Mouse (Mus musculus) lung, embryonic 15.5 days (tissue): ENCODE results near the gene Bmpr1b. TPM values are rescaled to one million over a fixed set of nuclear protein-coding genes. Genes with fewer than 3 reads are reported as not detected.
A peak's percentile ranks its signal among the peaks of the same experiment; 100 is the strongest.

ENCODE experiments used
- ATAC-seq: fragments of 200-750 bp; cut with Nextera tagmentation; 2 replicates; pipeline ENCODE4 v1.8.0; 2017; ENCODE audit warnings: moderate number of reproducible peaks, borderline replicate concordance; ENCODE audit not compliant: low FRiP score, low TSS enrichment; ENCODE audit errors: extremely low read depth
- H3K27ac ChIP-seq: fragments of 300-500 bp; sonication (generic); 2 replicates; pipeline ENCODE4 v1.5.1; 2015; ENCODE audit warnings: moderate library complexity, mild to moderate bottlenecking, inconsistent platforms
- H3K27me3 ChIP-seq: fragments of 300-500 bp; sonication (generic); 2 replicates; pipeline ENCODE4 v1.6.1; 2015; ENCODE audit warnings: inconsistent platforms
- H3K36me3 ChIP-seq: fragments of 300-500 bp; sonication (generic); 2 replicates; pipeline ENCODE4 v1.6.1; 2015; ENCODE audit warnings: inconsistent platforms
- H3K4me1 ChIP-seq: fragments of 300-500 bp; sonication (generic); 2 replicates; pipeline ENCODE4 v1.6.1; 2015; ENCODE audit warnings: inconsistent platforms
- H3K4me2 ChIP-seq: fragments of 300-500 bp; sonication (generic); 2 replicates; pipeline ENCODE4 v1.6.1; 2015; ENCODE audit warnings: inconsistent platforms, mild to moderate bottlenecking, moderate library complexity
- H3K4me3 ChIP-seq: fragments of 300-500 bp; sonication (generic); 2 replicates; pipeline ENCODE4 v1.5.1; 2015; ENCODE audit warnings: mild to moderate bottlenecking, inconsistent platforms
- H3K9ac ChIP-seq: fragments of 300-500 bp; sonication (generic); 2 replicates; pipeline ENCODE4 v1.6.1; 2015; ENCODE audit warnings: inconsistent platforms
- H3K9me3 ChIP-seq: fragments of 300-500 bp; sonication (generic); 2 replicates; pipeline ENCODE4 v1.6.1; 2016; ENCODE audit warnings: inconsistent platforms
- WGBS: fragments of 180-500 bp; shearing (Covaris S2); methylation state at CpG from one replicate; pipeline ENCODE4 v1.1.7; 2015; 5-methylcytosine and 5-hydroxymethylcytosine counted together
- polyA plus RNA-seq: library from polyadenylated mRNA; unstranded; fragments of >200 nt; fragmentation: Nextera tagmentation; extraction: Ambion mirVana; gene quantifications from 2 replicates; pipeline ENCODE4 v1.2.1, GENCODE M21; 2015

Gene Bmpr1b
- polyA plus RNA-seq, 1 experiment from 2014 or later: 4.4 TPM

- WGBS: 69% methylated on average over 24 of the region's 24 CpGs
- no peaks in the 10 kb centered on the region for H3K36me3 ChIP-seq
- H3K27me3 ChIP-seq: no peaks in the 10 kb centered on the region
- no peak overlapping the region for H3K27ac ChIP-seq
- peak overlapping the region; percentile 19 for H3K4me3 ChIP-seq
- H3K9me3 ChIP-seq: no peaks in the 10 kb centered on the region
- peak; percentile 42; the same call in 1 of the 2 replicates for ATAC-seq
- no peak overlapping the region for H3K9ac ChIP-seq
- H3K4me2 ChIP-seq: peak overlapping the region; percentile 24
- no peaks in the 10 kb centered on the region for H3K4me1 ChIP-seq
Observed at GRCm38 (mm10) chr3:141981613-141982432, 187.4 kb downstream of the Bmpr1b start.

GRCm38 (mm10) chr3:141966244-141966643, 203.0 kb downstream of the Bmpr1b start:
- Histone ChIP-seq H3K27ac (no peak overlapping the region), H3K4me3 (no peak overlapping the region), H3K9ac (no peak overlapping the region), H3K9me3 (no peaks in the 10 kb centered on the region), H3K4me1 (no peaks in the 10 kb centered on the region), H3K4me2 (no peak overlapping the region), H3K36me3 (no peaks in the 10 kb centered on the region), H3K27me3 (no peaks in the 10 kb centered on the region)
- no peak for ATAC-seq
- 65% methylated on average over 4 of the region's 4 CpGs for WGBS

- Histone ChIP-seq H3K27ac (no peak overlapping the region), H3K36me3 (no peaks in the 10 kb centered on the region), H3K9me3 (no peaks in the 10 kb centered on the region), H3K4me2 (no peak overlapping the region), H3K27me3 (no peaks in the 10 kb centered on the region), H3K9ac (no peak overlapping the region), H3K4me3 (no peak overlapping the region), H3K4me1 (no peaks in the 10 kb centered on the region)
- ATAC-seq: no peak
- WGBS: 49% methylated on average over 6 of the region's 6 CpGs
Observed at GRCm38 (mm10) chr3:141952931-141953330, 216.3 kb downstream of the Bmpr1b start.

GRCm38 (mm10) chr3:141950642-141951041, 218.6 kb downstream of the Bmpr1b start:
- no peak for ATAC-seq
- H3K4me1 ChIP-seq: no peaks in the 10 kb centered on the region
- no peak overlapping the region for H3K27ac ChIP-seq
- H3K9me3 ChIP-seq: no peaks in the 10 kb centered on the region
- no peak overlapping the region for H3K9ac ChIP-seq
- no peak overlapping the region for H3K4me2 ChIP-seq
- 57% methylated on average over 8 of the region's 8 CpGs for WGBS
- H3K4me3 ChIP-seq: no peak overlapping the region
- no peaks in the 10 kb centered on the region for H3K27me3 ChIP-seq
- H3K36me3 ChIP-seq: no peaks in the 10 kb centered on the region

- Histone ChIP-seq H3K27ac (no peak overlapping the region), H3K9ac (no peak overlapping the region), H3K27me3 (no peaks in the 10 kb centered on the region), H3K4me3 (no peak overlapping the region), H3K4me1 (no peaks in the 10 kb centered on the region), H3K4me2 (no peak overlapping the region), H3K36me3 (no peaks in the 10 kb centered on the region), H3K9me3 (no peaks in the 10 kb centered on the region)
- 89% methylated on average over 1 of the region's 1 CpGs for WGBS
- ATAC-seq: no peak
Observed at GRCm38 (mm10) chr3:141948506-141948905, 220.7 kb downstream of the Bmpr1b start.

- Histone ChIP-seq H3K4me2 (no peak overlapping the region), H3K27ac (no peak overlapping the region), H3K9me3 (no peaks in the 10 kb centered on the region), H3K4me3 (no peak overlapping the region), H3K4me1 (no peaks in the 10 kb centered on the region), H3K36me3 (no peaks in the 10 kb centered on the region), H3K9ac (no peak overlapping the region), H3K27me3 (no peaks in the 10 kb centered on the region)
- 47% methylated on average over 3 of the region's 3 CpGs for WGBS
- no peak for ATAC-seq
Observed at GRCm38 (mm10) chr3:141948096-141948495, 221.1 kb downstream of the Bmpr1b start.

- no peak for ATAC-seq
- no peaks in the 10 kb centered on the region for H3K27me3 ChIP-seq
- no peak overlapping the region for H3K9ac ChIP-seq
- H3K9me3 ChIP-seq: no peaks in the 10 kb centered on the region
- no peak overlapping the region for H3K4me2 ChIP-seq
- H3K4me3 ChIP-seq: no peak overlapping the region
- no peak overlapping the region for H3K27ac ChIP-seq
- H3K36me3 ChIP-seq: no peaks in the 10 kb centered on the region
- no peaks in the 10 kb centered on the region for H3K4me1 ChIP-seq
- 71% methylated on average over 2 of the region's 2 CpGs for WGBS
Observed at GRCm38 (mm10) chr3:141946846-141947245, 222.4 kb downstream of the Bmpr1b start.

GRCm38 (mm10) chr3:141943317-141943742, 225.9 kb downstream of the Bmpr1b start:
- 79% methylated on average over 3 of the region's 3 CpGs for WGBS
- H3K36me3 ChIP-seq: no peaks in the 10 kb centered on the region
- H3K27ac ChIP-seq: no peak overlapping the region
- H3K4me2 ChIP-seq: no peak overlapping the region
- no peak for ATAC-seq
- no peaks in the 10 kb centered on the region for H3K4me1 ChIP-seq
- no peaks in the 10 kb centered on the region for H3K27me3 ChIP-seq
- H3K4me3 ChIP-seq: no peak overlapping the region
- no peak overlapping the region for H3K9ac ChIP-seq
- H3K9me3 ChIP-seq: no peaks in the 10 kb centered on the region

- no peak overlapping the region for H3K4me2 ChIP-seq
- WGBS: 86% methylated on average over 5 of the region's 5 CpGs
- H3K4me1 ChIP-seq: peaks cover 6% of the 10 kb centered on the region; the same call in 1 of the 2 replicates
- H3K27me3 ChIP-seq: no peaks in the 10 kb centered on the region
- no peaks in the 10 kb centered on the region for H3K9me3 ChIP-seq
- ATAC-seq: no peak
- H3K4me3 ChIP-seq: no peak overlapping the region
- no peak overlapping the region for H3K9ac ChIP-seq
- H3K36me3 ChIP-seq: no peaks in the 10 kb centered on the region
- H3K27ac ChIP-seq: no peak overlapping the region
Observed at GRCm38 (mm10) chr3:141940207-141940606, 229.0 kb downstream of the Bmpr1b start.

GRCm38 (mm10) chr3:141936594-141937272, 232.5 kb downstream of the Bmpr1b start:
- ATAC-seq: no peak
- H3K4me2 ChIP-seq: no peak overlapping the region
- H3K4me1 ChIP-seq: peaks cover 16% of the 10 kb centered on the region; the same call in 1 of the 2 replicates
- no peaks in the 10 kb centered on the region for H3K27me3 ChIP-seq
- H3K27ac ChIP-seq: no peak overlapping the region
- H3K9ac ChIP-seq: no peak overlapping the region
- H3K9me3 ChIP-seq: no peaks in the 10 kb centered on the region
- H3K4me3 ChIP-seq: no peak overlapping the region
- H3K36me3 ChIP-seq: no peaks in the 10 kb centered on the region
- WGBS: 31% methylated on average over 16 of the region's 16 CpGs

GRCm38 (mm10) chr3:141932956-141933355, 236.3 kb downstream of the Bmpr1b start:
- no peaks in the 10 kb centered on the region for H3K27me3 ChIP-seq
- no peaks in the 10 kb centered on the region for H3K9me3 ChIP-seq
- no peak overlapping the region for H3K9ac ChIP-seq
- H3K4me3 ChIP-seq: no peak overlapping the region
- 48% methylated on average over 3 of the region's 3 CpGs for WGBS
- H3K4me2 ChIP-seq: no peak overlapping the region; the same call in 1 of the 2 replicates
- H3K36me3 ChIP-seq: no peaks in the 10 kb centered on the region
- peak; percentile 59; the same call in 1 of the 2 replicates for ATAC-seq
- H3K27ac ChIP-seq: no peak overlapping the region
- peaks cover 21% of the 10 kb centered on the region for H3K4me1 ChIP-seq
